Mouse (Mus musculus): ENCODE measurements around the gene Iqgap2. TPM values are rescaled to one million over a fixed set of nuclear protein-coding genes. Genes with fewer than 3 reads are reported as not detected.

The Iqgap2 gene
- polyA plus RNA-seq, 1 experiment from 2014 or later = 24.6 TPM

DNA sequence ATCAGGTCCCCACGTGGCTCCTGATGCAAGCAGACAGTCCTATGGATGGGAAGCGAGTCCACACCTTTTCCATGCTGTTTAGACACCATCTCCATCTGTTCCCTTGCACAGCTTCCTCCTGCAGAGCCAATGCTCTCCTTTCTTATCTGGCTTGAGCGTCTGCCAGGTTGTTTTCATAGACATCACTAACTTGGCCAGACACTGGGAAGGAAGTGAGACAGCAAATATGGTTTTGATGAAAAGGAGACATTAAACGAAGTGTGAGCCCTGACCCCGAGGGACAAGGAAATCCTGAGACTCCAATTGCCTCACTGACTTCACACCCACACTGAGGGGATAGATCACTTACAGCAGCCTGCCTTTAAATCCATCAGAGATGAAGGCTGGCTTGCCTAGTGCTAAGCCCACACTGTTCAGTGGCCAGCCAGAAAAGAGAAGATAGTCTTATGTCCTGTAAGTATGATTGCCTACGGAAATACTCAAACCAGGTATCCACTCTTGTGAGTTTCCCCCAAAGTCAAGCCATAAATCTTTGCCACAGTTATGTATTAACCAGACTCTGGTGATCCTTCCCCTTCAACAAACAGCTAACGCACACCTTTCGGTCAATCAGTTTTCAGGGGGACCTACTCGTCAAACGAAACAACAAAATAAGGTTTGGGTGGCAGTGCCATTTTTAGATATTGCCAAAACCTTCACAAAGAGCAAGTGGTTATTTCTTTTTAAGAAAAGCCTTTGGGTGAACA is 102.9 kb downstream of the Iqgap2 start:
- H3K9ac ChIP-seq (replicated peaks) = 0 out of 2 replicates have a peak overlapping the region, but pooled peaks have one; percentile 9
- no peaks in the 10 kb centered on the region for H3K9me3 ChIP-seq (ENCODE audit: low read length)
- no peaks in the 10 kb centered on the region for H3K27me3 ChIP-seq (ENCODE audit: insufficient read depth, low read length)
- DNase-seq = no peak
- TF ChIP-seq EP300 (IDR thresholded peaks at IDR 0.05; ENCODE audit: low read depth) (peak; percentile 57; the same call in 1 of the 2 replicates), CTCF (IDR thresholded peaks at IDR 0.05; ENCODE audit: low read depth) (no peak)
- H3K27ac ChIP-seq (ENCODE audit: low read depth) = peak overlapping the region; percentile 49; the same call in 1 of the 2 replicates
- H3K4me1 ChIP-seq (ENCODE audit: insufficient read depth) = peaks cover 45% of the 10 kb centered on the region
- peak; percentile 24; the same call in 1 of the 2 replicates for ATAC-seq
- no peaks in the 10 kb centered on the region; the same call in 1 of the 2 replicates for H3K36me3 ChIP-seq (replicated peaks; ENCODE audit: insufficient read depth, low read length)
- 36% methylated on average over 10 of the region's 10 CpGs for WGBS (ENCODE audit: insufficient replicate concordance)
- H3K4me3 ChIP-seq (ENCODE audit: low read depth, low read length) = no peak overlapping the region
- H3K4me2 ChIP-seq (ENCODE audit: low read depth, low read length) = peak overlapping the region; percentile 35

DNA sequence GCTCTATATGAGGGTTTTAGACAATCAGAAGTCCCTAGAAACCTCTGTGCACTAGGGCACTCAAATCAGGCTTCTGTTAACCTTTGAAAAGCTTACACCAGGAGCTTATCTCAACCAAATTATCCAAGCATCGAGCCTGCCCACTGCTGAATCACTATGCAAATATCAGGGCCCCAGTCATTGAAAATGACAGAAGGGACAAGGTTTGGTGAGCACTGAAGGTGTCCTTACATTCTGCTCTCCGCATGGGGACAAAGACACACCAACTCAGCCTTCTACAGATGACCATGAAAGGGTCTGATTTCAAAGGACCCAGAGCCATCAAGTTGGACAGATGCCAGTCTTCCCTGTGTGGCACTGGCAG is 108.8 kb downstream of the Iqgap2 start:
- Histone ChIP-seq H3K4me3 (ENCODE audit: low read depth, low read length) (no peak overlapping the region), H3K4me2 (ENCODE audit: low read depth, low read length) (no peak overlapping the region), H3K36me3 (replicated peaks; ENCODE audit: insufficient read depth, low read length) (no peaks in the 10 kb centered on the region; the same call in 1 of the 2 replicates), H3K4me1 (ENCODE audit: insufficient read depth) (peaks cover 47% of the 10 kb centered on the region), H3K9me3 (ENCODE audit: low read length) (no peaks in the 10 kb centered on the region), H3K27ac (ENCODE audit: low read depth) (peak overlapping the region; percentile 90), H3K9ac (replicated peaks) (no peak overlapping the region), H3K27me3 (ENCODE audit: insufficient read depth, low read length) (no peaks in the 10 kb centered on the region)
- WGBS (ENCODE audit: insufficient replicate concordance) = 32% methylated on average over 2 of the region's 2 CpGs
- ATAC-seq = peak; percentile 71
- TF ChIP-seq CTCF (IDR thresholded peaks at IDR 0.05; ENCODE audit: low read depth) = no peak
- no peak for TF ChIP-seq EP300 (IDR thresholded peaks at IDR 0.05; ENCODE audit: low read depth)
- no peak for DNase-seq

DNA sequence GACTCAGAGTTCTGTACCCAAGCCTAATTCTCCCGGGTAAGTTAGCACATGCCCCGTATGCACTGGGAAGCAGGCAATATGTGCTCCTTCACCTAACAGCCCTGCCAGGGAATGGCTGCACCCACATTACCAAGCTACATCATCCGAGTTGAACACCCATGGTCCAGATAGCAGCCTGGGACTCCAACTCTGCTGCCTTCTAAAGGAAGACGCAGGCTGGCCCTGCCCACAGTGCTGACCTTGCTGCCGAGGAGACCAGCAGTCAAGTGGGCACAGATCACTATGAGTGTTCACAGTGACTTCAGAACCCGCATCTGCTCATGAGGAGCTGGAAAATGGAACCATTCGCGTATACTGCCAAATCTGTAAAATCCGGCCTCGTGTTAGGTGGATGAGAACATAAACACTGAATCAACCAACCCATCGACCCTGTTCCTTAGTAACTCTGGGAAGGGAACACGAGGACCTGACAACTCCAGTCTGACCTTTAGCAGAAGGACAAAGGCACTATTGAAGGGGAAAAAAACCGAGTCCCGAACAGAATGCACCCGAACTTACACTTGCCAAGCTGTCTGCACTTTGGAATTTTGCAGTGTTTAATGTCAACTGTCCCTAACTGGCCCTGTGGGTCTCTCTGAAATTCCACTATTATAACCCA is 109.3 kb downstream of the Iqgap2 start:
- no peaks in the 10 kb centered on the region for H3K27me3 ChIP-seq (ENCODE audit: insufficient read depth, low read length)
- H3K36me3 ChIP-seq (replicated peaks; ENCODE audit: insufficient read depth, low read length) = no peaks in the 10 kb centered on the region; the same call in 1 of the 2 replicates
- DNase-seq (no peak), ATAC-seq (peak; percentile 81)
- H3K27ac ChIP-seq (ENCODE audit: low read depth) = peak overlapping the region; percentile 90
- no peaks in the 10 kb centered on the region for H3K9me3 ChIP-seq (ENCODE audit: low read length)
- no peak overlapping the region for H3K9ac ChIP-seq (replicated peaks)
- H3K4me2 ChIP-seq (ENCODE audit: low read depth, low read length) = peak overlapping the region; percentile 34; the same call in 1 of the 2 replicates
- H3K4me1 ChIP-seq (ENCODE audit: insufficient read depth) = peaks cover 50% of the 10 kb centered on the region
- WGBS (ENCODE audit: insufficient replicate concordance) = 60% methylated on average over 15 of the region's 15 CpGs
- H3K4me3 ChIP-seq (ENCODE audit: low read depth, low read length) = no peak overlapping the region
- TF ChIP-seq CTCF (IDR thresholded peaks at IDR 0.05; ENCODE audit: low read depth) = no peak
- peak; percentile 37; the same call in 1 of the 2 replicates for TF ChIP-seq EP300 (IDR thresholded peaks at IDR 0.05; ENCODE audit: low read depth)

DNA sequence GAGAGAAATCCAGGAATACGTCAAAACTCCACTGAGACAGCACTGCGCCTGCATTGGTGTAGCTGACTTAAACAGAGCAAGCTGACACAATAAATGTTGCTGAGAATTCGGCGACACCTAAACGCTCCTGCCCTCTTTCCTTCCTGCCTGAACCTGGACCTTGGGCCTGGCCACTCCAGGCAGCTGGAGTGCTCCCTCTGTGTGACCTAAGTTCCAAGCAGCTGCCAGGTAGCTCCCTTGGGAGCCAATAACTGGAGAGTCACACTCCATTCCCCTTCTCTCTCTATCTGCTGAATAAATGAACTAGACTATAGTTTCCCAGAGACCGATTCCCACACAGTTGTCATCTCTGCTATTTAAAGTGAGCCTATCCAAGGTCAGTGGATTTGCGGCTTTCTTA is 111.7 kb downstream of the Iqgap2 start:
- peaks cover 44% of the 10 kb centered on the region for H3K4me1 ChIP-seq (ENCODE audit: insufficient read depth)
- H3K27ac ChIP-seq (ENCODE audit: low read depth) = peak overlapping the region; percentile 14; the same call in 1 of the 2 replicates
- H3K9ac ChIP-seq (replicated peaks) = no peak overlapping the region
- H3K9me3 ChIP-seq (ENCODE audit: low read length) = no peaks in the 10 kb centered on the region
- no peaks in the 10 kb centered on the region for H3K36me3 ChIP-seq (replicated peaks; ENCODE audit: insufficient read depth, low read length)
- H3K27me3 ChIP-seq (ENCODE audit: insufficient read depth, low read length) = no peaks in the 10 kb centered on the region
- H3K4me2 ChIP-seq (ENCODE audit: low read depth, low read length) = no peak overlapping the region
- 75% methylated on average over 7 of the region's 7 CpGs for WGBS (ENCODE audit: insufficient replicate concordance)
- no peak for DNase-seq
- ATAC-seq = no peak
- no peak for TF ChIP-seq CTCF (IDR thresholded peaks at IDR 0.05; ENCODE audit: low read depth)
- TF ChIP-seq EP300 (IDR thresholded peaks at IDR 0.05; ENCODE audit: low read depth) = no peak
- no peak overlapping the region for H3K4me3 ChIP-seq (ENCODE audit: low read depth, low read length)

DNA sequence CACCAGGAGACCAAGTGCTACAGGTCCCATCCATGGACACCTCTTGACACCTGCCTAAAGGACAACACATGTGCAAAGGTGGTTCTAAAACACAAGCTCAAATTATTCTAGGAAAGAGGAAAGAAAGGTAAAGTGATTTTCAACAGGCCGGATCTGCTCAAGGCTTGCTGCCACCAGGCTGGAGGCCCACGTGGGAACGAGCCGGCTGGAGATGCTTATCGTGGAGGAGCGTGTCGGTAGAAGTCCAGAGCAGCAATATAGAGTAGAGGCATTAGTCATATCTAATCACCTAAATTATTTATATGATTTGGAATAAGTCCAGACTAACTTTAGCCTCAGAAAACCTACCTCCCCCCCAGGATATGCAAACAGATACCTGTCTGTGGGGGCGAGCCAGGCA is 112.5 kb downstream of the Iqgap2 start:
- DNase-seq (no peak), ATAC-seq (no peak)
- Histone ChIP-seq H3K4me3 (ENCODE audit: low read depth, low read length) (no peak overlapping the region), H3K9ac (replicated peaks) (no peak overlapping the region), H3K27ac (ENCODE audit: low read depth) (peak overlapping the region; percentile 13), H3K36me3 (replicated peaks; ENCODE audit: insufficient read depth, low read length) (no peaks in the 10 kb centered on the region), H3K4me2 (ENCODE audit: low read depth, low read length) (no peak overlapping the region), H3K4me1 (ENCODE audit: insufficient read depth) (peaks cover 44% of the 10 kb centered on the region), H3K9me3 (ENCODE audit: low read length) (no peaks in the 10 kb centered on the region), H3K27me3 (ENCODE audit: insufficient read depth, low read length) (no peaks in the 10 kb centered on the region)
- no peak for TF ChIP-seq CTCF (IDR thresholded peaks at IDR 0.05; ENCODE audit: low read depth)
- TF ChIP-seq EP300 (IDR thresholded peaks at IDR 0.05; ENCODE audit: low read depth) = no peak
- WGBS (ENCODE audit: insufficient replicate concordance) = 57% methylated on average over 8 of the region's 8 CpGs

DNA sequence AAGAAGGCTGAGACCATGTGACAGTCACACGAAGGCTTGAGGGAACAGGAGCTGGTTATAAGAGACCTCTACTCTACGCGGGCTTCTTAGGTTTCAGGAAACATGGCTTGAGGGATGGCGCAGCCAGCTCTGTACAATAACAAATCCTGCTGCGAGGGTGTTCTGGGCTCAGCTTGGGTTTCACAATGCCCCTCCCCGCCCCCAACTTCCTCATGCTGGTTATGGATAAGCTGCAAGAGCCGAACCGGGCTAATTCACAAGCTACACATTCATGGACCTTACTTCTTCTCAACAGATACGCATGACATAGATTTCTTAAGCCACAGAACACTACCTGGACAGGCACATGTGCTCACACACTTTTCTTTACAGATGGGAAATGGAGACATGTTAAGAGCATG is 113.0 kb downstream of the Iqgap2 start:
- TF ChIP-seq EP300 (IDR thresholded peaks at IDR 0.05; ENCODE audit: low read depth) (no peak), CTCF (IDR thresholded peaks at IDR 0.05; ENCODE audit: low read depth) (no peak)
- Histone ChIP-seq H3K4me1 (ENCODE audit: insufficient read depth) (peaks cover 44% of the 10 kb centered on the region), H3K27ac (ENCODE audit: low read depth) (peak overlapping the region; percentile 34), H3K9ac (replicated peaks) (no peak overlapping the region), H3K27me3 (ENCODE audit: insufficient read depth, low read length) (no peaks in the 10 kb centered on the region), H3K4me3 (ENCODE audit: low read depth, low read length) (no peak overlapping the region), H3K9me3 (ENCODE audit: low read length) (no peaks in the 10 kb centered on the region), H3K36me3 (replicated peaks; ENCODE audit: insufficient read depth, low read length) (no peaks in the 10 kb centered on the region), H3K4me2 (ENCODE audit: low read depth, low read length) (peak overlapping the region; percentile 31; the same call in 1 of the 2 replicates)
- ATAC-seq = no peak
- 23% methylated on average over 9 of the region's 9 CpGs for WGBS (ENCODE audit: insufficient replicate concordance)
- DNase-seq = peak; percentile 78

Measured in liver, postnatal 0 days (tissue).